Mouse (Mus musculus): ENCODE results near the gene Tnks1bp1. TPM values are rescaled to one million over a fixed set of nuclear protein-coding genes. Genes with fewer than 3 reads are reported as not detected.

Tnks1bp1 gene
- total and polyA plus RNA-seq, 3 experiments, result 1.5 to 7.5 (median 3.9) TPM

DNA sequence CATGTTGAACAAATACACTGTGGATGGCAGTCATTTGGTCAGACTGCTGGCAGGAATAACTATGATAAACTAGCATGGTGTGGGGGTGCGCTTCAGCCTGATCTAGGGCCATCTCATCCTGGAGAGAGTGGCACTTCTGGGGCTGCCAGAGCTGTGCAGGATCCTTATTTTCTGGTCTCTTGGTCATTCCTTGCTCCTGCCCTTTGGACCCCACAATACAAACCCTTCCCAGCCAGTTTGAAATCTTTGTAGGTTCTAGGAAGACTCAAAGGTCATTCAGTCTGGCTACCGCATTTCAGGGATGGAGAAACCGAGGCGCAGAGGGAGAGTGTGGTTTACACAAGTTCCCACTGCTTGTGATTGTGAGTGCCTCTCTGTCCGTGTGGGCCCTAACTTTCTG, 19.1 kb downstream of the Tnks1bp1 start:
- Histone ChIP-seq H3K9ac (ENCODE audit: insufficient read depth, low read depth) (no peak overlapping the region), H3K4me1 (ENCODE audit: control insufficient read depth in 1 of 2, insufficient read depth in 2 of 2) (no peaks in the 10 kb centered on the region), H3K79me2 (replicated peaks; ENCODE audit: control insufficient read depth, extremely low read depth, insufficient read depth, poor library complexity, severe bottlenecking) (no peaks in the 10 kb centered on the region), H3K27ac (ENCODE audit: insufficient read depth, low read depth) (no peak overlapping the region), H3K4me2 (ENCODE audit: insufficient read depth, low read depth, poor library complexity, severe bottlenecking) (no peak overlapping the region), H3K9me3 (replicated peaks; ENCODE audit: low read length) (no peaks in the 10 kb centered on the region), H3K36me3 (replicated peaks in 1 of 2; ENCODE audit: control insufficient read depth in 1 of 2, insufficient read depth in 1 of 2, low read length in 1 of 2) (peaks cover 10 to 21% of the 10 kb centered on the region in 2 experiments), H3K27me3 (replicated peaks) (no peaks in the 10 kb centered on the region), H3K4me3 (replicated peaks in 1 of 3; ENCODE audit: low read depth in 2 of 3, low read length in 2 of 3, poor library complexity in 1 of 3) (no peak overlapping the region)
- dilution Hi-C loops (cut with MboI; ENCODE audit: extremely low pct_ligation_motif_present, extremely low pct_unique_long_range_greater_than_20kb, low sequenced_read_pairs), result no loop called here
- DNase-seq (ENCODE audit: extremely low read depth), result no peak
- in situ Hi-C loops (cut with MboI; ENCODE audit: low pct_ligation_motif_present, low pct_unique_long_range_greater_than_20kb, low sequenced_read_pairs), result no loop called here
- TF ChIP-seq EP300 (IDR thresholded peaks at IDR 0.05; ENCODE audit: low read length) (no peak), CHD2 (IDR thresholded peaks at IDR 0.05; ENCODE audit: low read length) (no peak), TCF12 (IDR thresholded peaks at IDR 0.05; ENCODE audit: low read depth, low read length) (no peak), POLR2A (IDR thresholded peaks at IDR 0.05; ENCODE audit: low read depth, low read length) (no peak), RAD21 (IDR thresholded peaks at IDR 0.05; ENCODE audit: low read depth, low read length) (no peak), ZMIZ1 (IDR thresholded peaks at IDR 0.05; ENCODE audit: low read depth, low read length) (no peak), ETS1 (conservative IDR thresholded peaks at IDR 0.05; ENCODE audit: low read depth, low read length) (no peak), ZKSCAN1 (IDR thresholded peaks at IDR 0.05; ENCODE audit: borderline replicate concordance, low read depth, low read length) (no peak), IRF4 (IDR thresholded peaks at IDR 0.05; ENCODE audit: low read depth, low read length) (no peak), ZC3H11A (IDR thresholded peaks at IDR 0.05; ENCODE audit: low read depth, low read length) (no peak), USF2 (conservative IDR thresholded peaks at IDR 0.05; ENCODE audit: low read depth, low read length) (no peak), MAZ (IDR thresholded peaks at IDR 0.05; ENCODE audit: low read depth, low read length) (no peak), PAX5 (IDR thresholded peaks at IDR 0.05; ENCODE audit: low read length) (no peak), E2F4 (IDR thresholded peaks at IDR 0.05; ENCODE audit: insufficient replicate concordance, low read depth, low read length) (no peak), NELFE (IDR thresholded peaks at IDR 0.05; ENCODE audit: low read depth, low read length) (no peak), ZNF384 (IDR thresholded peaks at IDR 0.05; ENCODE audit: low read depth, low read length) (no peak), ELF1 (IDR thresholded peaks at IDR 0.05; ENCODE audit: low read depth, low read length) (no peak), TBP (conservative IDR thresholded peaks at IDR 0.05; ENCODE audit: low read depth, low read length) (no peak), CHD1 (IDR thresholded peaks at IDR 0.05; ENCODE audit: low read depth, low read length) (no peak), UBTF (IDR thresholded peaks at IDR 0.05; ENCODE audit: low read depth, low read length) (no peak)

- Histone ChIP-seq H3K4me1 (ENCODE audit: control insufficient read depth in 1 of 2, insufficient read depth in 2 of 2) (no peaks in the 10 kb centered on the region), H3K4me2 (ENCODE audit: insufficient read depth, low read depth, poor library complexity, severe bottlenecking) (no peak overlapping the region), H3K9me3 (replicated peaks; ENCODE audit: low read length) (no peaks in the 10 kb centered on the region), H3K9ac (ENCODE audit: insufficient read depth, low read depth) (no peak overlapping the region), H3K36me3 (replicated peaks in 1 of 2; ENCODE audit: control insufficient read depth in 1 of 2, insufficient read depth in 1 of 2, low read length in 1 of 2) (peaks cover 0 to 12% of the 10 kb centered on the region in 2 experiments), H3K27me3 (replicated peaks) (no peaks in the 10 kb centered on the region), H3K79me2 (replicated peaks; ENCODE audit: control insufficient read depth, extremely low read depth, insufficient read depth, poor library complexity, severe bottlenecking) (no peaks in the 10 kb centered on the region), H3K4me3 (replicated peaks in 1 of 3; ENCODE audit: low read depth in 2 of 3, low read length in 2 of 3, poor library complexity in 1 of 3) (no peak overlapping the region), H3K27ac (ENCODE audit: insufficient read depth, low read depth) (no peak overlapping the region)
- no peak for DNase-seq (ENCODE audit: extremely low read depth)
- dilution Hi-C loops (cut with MboI; ENCODE audit: extremely low pct_ligation_motif_present, extremely low pct_unique_long_range_greater_than_20kb, low sequenced_read_pairs), result no loop called here
- in situ Hi-C loops (cut with MboI; ENCODE audit: low pct_ligation_motif_present, low pct_unique_long_range_greater_than_20kb, low sequenced_read_pairs), result no loop called here
- no peak for TF ChIP-seq ZC3H11A (IDR thresholded peaks at IDR 0.05; ENCODE audit: low read depth, low read length)
- TF ChIP-seq MAZ (IDR thresholded peaks at IDR 0.05; ENCODE audit: low read depth, low read length), result no peak
- no peak for TF ChIP-seq IRF4 (IDR thresholded peaks at IDR 0.05; ENCODE audit: low read depth, low read length)
- no peak for TF ChIP-seq ZNF384 (IDR thresholded peaks at IDR 0.05; ENCODE audit: low read depth, low read length)
- no peak for TF ChIP-seq JUN (IDR thresholded peaks at IDR 0.05; ENCODE audit: insufficient read depth, low read depth, low read length)
- no peak for TF ChIP-seq RAD21 (IDR thresholded peaks at IDR 0.05; ENCODE audit: low read depth, low read length)
- TF ChIP-seq CTCF (conservative IDR thresholded peaks at IDR 0.05 in 1 of 2, IDR thresholded peaks at IDR 0.05 in 1 of 2; ENCODE audit: low read depth in 2 of 2, low read length in 2 of 2), result no peak
- TF ChIP-seq ELF1 (IDR thresholded peaks at IDR 0.05; ENCODE audit: low read depth, low read length), result no peak
- no peak for TF ChIP-seq NRF1 (IDR thresholded peaks at IDR 0.05; ENCODE audit: low read depth, low read length)
- TF ChIP-seq E2F4 (IDR thresholded peaks at IDR 0.05; ENCODE audit: insufficient replicate concordance, low read depth, low read length), result no peak
- TF ChIP-seq NELFE (IDR thresholded peaks at IDR 0.05; ENCODE audit: low read depth, low read length), result no peak
- TF ChIP-seq TCF12 (IDR thresholded peaks at IDR 0.05; ENCODE audit: low read depth, low read length), result no peak
- TF ChIP-seq HCFC1 (IDR thresholded peaks at IDR 0.05; ENCODE audit: low read depth, low read length), result no peak
- no peak for TF ChIP-seq CHD2 (IDR thresholded peaks at IDR 0.05; ENCODE audit: low read length)
- no peak for TF ChIP-seq MAX (IDR thresholded peaks at IDR 0.05; ENCODE audit: low read length)
- TF ChIP-seq EP300 (IDR thresholded peaks at IDR 0.05; ENCODE audit: low read length), result no peak
- no peak for TF ChIP-seq KAT2A (IDR thresholded peaks at IDR 0.05; ENCODE audit: insufficient replicate concordance, low read length)
- no peak for TF ChIP-seq ZMIZ1 (IDR thresholded peaks at IDR 0.05; ENCODE audit: low read depth, low read length)
- no peak for TF ChIP-seq POLR2A (IDR thresholded peaks at IDR 0.05; ENCODE audit: low read depth, low read length)
Measured at GRCm38 (mm10) chr2:85067903-85068625, 20.2 kb downstream of the Tnks1bp1 start.
